Mouse (Mus musculus): ENCODE measurements around the gene Cdc25b. TPM values are rescaled to one million over a fixed set of nuclear protein-coding genes. Genes with fewer than 3 reads are reported as not detected.

Cdc25b gene
- total RNA-seq, 1 experiment from 2014 or later = 15.8 TPM

GRCm38 (mm10) chr2:131188311-131188710 lies 1.6 kb downstream of the Cdc25b start:
- no peak for ATAC-seq (replicated peaks; ENCODE audit: low read depth, poor library complexity, severe bottlenecking)

- no peak for ATAC-seq (replicated peaks; ENCODE audit: low read depth, poor library complexity, severe bottlenecking)
Measured at GRCm38 (mm10) chr2:131189521-131190309, 3.0 kb downstream of the Cdc25b start.

- no peak for ATAC-seq (replicated peaks; ENCODE audit: low read depth, poor library complexity, severe bottlenecking)
Measured at GRCm38 (mm10) chr2:131190344-131191004, 3.7 kb downstream of the Cdc25b start.

- no peak for ATAC-seq (replicated peaks; ENCODE audit: low read depth, poor library complexity, severe bottlenecking)
Measured at GRCm38 (mm10) chr2:131191005-131191390, 4.2 kb downstream of the Cdc25b start.

- ATAC-seq (replicated peaks; ENCODE audit: low read depth, poor library complexity, severe bottlenecking) = peak; percentile 63
Measured at GRCm38 (mm10) chr2:131196606-131197316, 10.0 kb downstream of the Cdc25b start.

GRCm38 (mm10) chr2:131200710-131201109 lies 14.0 kb downstream of the Cdc25b start:
- ATAC-seq (replicated peaks; ENCODE audit: low read depth, poor library complexity, severe bottlenecking) = no peak

GRCm38 (mm10) chr2:131201262-131201661 lies 14.5 kb downstream of the Cdc25b start:
- no peak for ATAC-seq (replicated peaks; ENCODE audit: low read depth, poor library complexity, severe bottlenecking)

- no peak for ATAC-seq (replicated peaks; ENCODE audit: low read depth, poor library complexity, severe bottlenecking)
Measured at GRCm38 (mm10) chr2:131203816-131204409, 17.2 kb downstream of the Cdc25b start.

GRCm38 (mm10) chr2:131204410-131204981 lies 17.7 kb downstream of the Cdc25b start:
- ATAC-seq (replicated peaks; ENCODE audit: low read depth, poor library complexity, severe bottlenecking) = peak; percentile 36

GRCm38 (mm10) chr2:131205521-131206182 lies 18.9 kb downstream of the Cdc25b start:
- peak; percentile 29 for ATAC-seq (replicated peaks; ENCODE audit: low read depth, poor library complexity, severe bottlenecking)

GRCm38 (mm10) chr2:131206778-131207177 lies 20.0 kb downstream of the Cdc25b start, which contains the start of gene Ap5s1:
Gene Ap5s1 (plus strand): TSS chr2:131207078.
- ATAC-seq (replicated peaks; ENCODE audit: low read depth, poor library complexity, severe bottlenecking) = no peak

GRCm38 (mm10) chr2:131208356-131208755 lies 21.6 kb downstream of the Cdc25b start:
- ATAC-seq (replicated peaks; ENCODE audit: low read depth, poor library complexity, severe bottlenecking) = no peak

GRCm38 (mm10) chr2:131209125-131209795 lies 22.5 kb downstream of the Cdc25b start:
- no peak; the same call in 1 of the 2 replicates for ATAC-seq (replicated peaks; ENCODE audit: low read depth, poor library complexity, severe bottlenecking)

GRCm38 (mm10) chr2:131209969-131210792 lies 23.4 kb downstream of the Cdc25b start:
- ATAC-seq (replicated peaks; ENCODE audit: low read depth, poor library complexity, severe bottlenecking) = peak; percentile 85

- no peak for ATAC-seq (replicated peaks; ENCODE audit: low read depth, poor library complexity, severe bottlenecking)
Measured at GRCm38 (mm10) chr2:131211026-131211615, 24.4 kb downstream of the Cdc25b start.

GRCm38 (mm10) chr2:131213773-131214172 lies 27.0 kb downstream of the Cdc25b start:
- no peak for ATAC-seq (replicated peaks; ENCODE audit: low read depth, poor library complexity, severe bottlenecking)

GRCm38 (mm10) chr2:131215941-131216858 lies 29.5 kb downstream of the Cdc25b start:
- no peak for ATAC-seq (replicated peaks; ENCODE audit: low read depth, poor library complexity, severe bottlenecking)

Data from common myeloid progenitor, adult 5-6 weeks (primary cell).